9 mouse cellular contexts compared by ENCODE assay signal in the genomic region with DNA sequence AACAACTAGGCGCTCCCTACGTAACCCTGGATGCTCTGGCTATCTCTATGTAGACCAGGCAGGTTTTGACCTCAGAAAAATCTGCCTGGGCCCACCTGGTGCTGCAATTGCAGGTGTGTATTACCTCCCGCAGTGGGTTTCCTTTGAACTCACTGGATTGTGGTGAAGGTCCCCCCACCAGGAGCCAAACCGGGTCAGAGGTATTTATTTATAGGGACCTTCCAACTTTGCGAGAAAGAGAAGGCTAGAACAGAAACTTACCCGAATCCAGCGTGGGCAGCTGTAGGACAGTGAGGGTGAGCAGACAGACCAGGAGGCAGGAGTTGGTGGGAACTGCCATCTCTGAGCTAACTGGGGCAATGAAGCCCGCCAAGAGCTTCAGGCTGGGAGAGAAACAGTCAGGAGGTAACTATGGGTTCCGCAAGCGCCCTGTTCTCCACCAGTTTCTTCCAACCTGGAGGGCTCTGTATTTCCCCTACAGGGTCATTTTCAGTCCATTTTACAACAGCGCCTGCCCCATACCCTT. TPM values are rescaled to one million over a fixed set of nuclear protein-coding genes. Genes with fewer than 3 reads are reported as not detected.
DNase-seq lines count a peak whose midpoint lies in the region; ATAC-seq and TF ChIP-seq lines count a peak whose summit lies in the region.
"Had no signal": no experiment of that assay in that cellular context is flagged by ENCODE, and none has a peak within 500 bp of the region (broad histone marks: within the 10 kb centered on the region; RNA-seq: fewer than 3 reads in every experiment).

No protein-coding gene starts in this region.

- H3K36me3 ChIP-seq in kidney, embryonic 15.5 days, result no peaks in the 10 kb centered on the region
- H3K36me3 ChIP-seq in hindbrain, embryonic 14.5 days (replicated peaks; ENCODE audit: control insufficient read depth, insufficient read depth), result no peaks in the 10 kb centered on the region
- no peaks in the 10 kb centered on the region for H3K36me3 ChIP-seq in midbrain, embryonic 14.5 days (ENCODE audit: control insufficient read depth, insufficient read depth, low read length)

- no peak for TF ChIP-seq CTCF in cortical plate, adult 2 months (IDR thresholded peaks at IDR 0.05; ENCODE audit: extremely low read depth, insufficient read depth, low read length)

- H3K4me3 ChIP-seq in kidney, embryonic 15.5 days (replicated peaks), result peak overlapping the region; percentile 62
- peak overlapping the region; percentile 68; the same call in 1 of the 2 replicates for H3K4me3 ChIP-seq in cortical plate, adult 2 months (ENCODE audit: insufficient read depth, low read length)
- H3K4me3 ChIP-seq in hindbrain, embryonic 14.5 days (replicated peaks; ENCODE audit: low read length), result peak overlapping the region; percentile 55
- peak overlapping the region; percentile 45 for H3K4me3 ChIP-seq in midbrain, embryonic 14.5 days (replicated peaks; ENCODE audit: low read depth, low read length)

- TF ChIP-seq POLR2A in cortical plate, adult 2 months (IDR thresholded peaks at IDR 0.05; ENCODE audit: extremely low read depth, insufficient read depth, low read length), result no peak

- H3K4me1 ChIP-seq in kidney, embryonic 15.5 days, result peaks cover 27% of the 10 kb centered on the region
- no peaks in the 10 kb centered on the region; the same call in 1 of the 2 replicates for H3K4me1 ChIP-seq in cortical plate, adult 2 months (ENCODE audit: control insufficient read depth, insufficient read depth, low read length)
- H3K4me1 ChIP-seq in hindbrain, embryonic 14.5 days (replicated peaks; ENCODE audit: control insufficient read depth, insufficient read depth, low read length), result peaks cover 18% of the 10 kb centered on the region
- peaks cover 11% of the 10 kb centered on the region for H3K4me1 ChIP-seq in midbrain, embryonic 14.5 days (ENCODE audit: control insufficient read depth, insufficient read depth, low read length)

- no peak overlapping the region for H3K27ac ChIP-seq in kidney, embryonic 15.5 days
- no peak overlapping the region for H3K27ac ChIP-seq in cortical plate, adult 2 months (ENCODE audit: insufficient read depth, low read length)
- H3K27ac ChIP-seq in hindbrain, embryonic 14.5 days, result no peak overlapping the region
- H3K27ac ChIP-seq in midbrain, embryonic 14.5 days (replicated peaks; ENCODE audit: low read depth, low read length), result no peak overlapping the region

- no peak for DNase-seq in kidney, adult 8-10 months
- DNase-seq in hindbrain, embryonic 14.5 days (ENCODE audit: low spot score), result no peak
- peak; percentile 29 for DNase-seq in midbrain, embryonic 14.5 days
- no peak for DNase-seq in layer of hippocampus, adult 9-11 months
- DNase-seq in layer of hippocampus, postnatal 10 days (ENCODE audit: low spot score in 2 of 2), result no peak
- DNase-seq in cerebellum, adult 11 months, result no peak

- H3K9ac ChIP-seq in kidney, embryonic 15.5 days, result peak overlapping the region; percentile 50
- H3K9ac ChIP-seq in hindbrain, embryonic 14.5 days, result peak overlapping the region; percentile 60
- H3K9ac ChIP-seq in midbrain, embryonic 14.5 days (replicated peaks; ENCODE audit: low read length), result peak overlapping the region; percentile 34

- no peaks in the 10 kb centered on the region for H3K9me3 ChIP-seq in kidney, embryonic 15.5 days (replicated peaks)
- no peaks in the 10 kb centered on the region for H3K9me3 ChIP-seq in hindbrain, embryonic 14.5 days (ENCODE audit: control insufficient read depth, low read length)
- no peaks in the 10 kb centered on the region for H3K9me3 ChIP-seq in midbrain, embryonic 14.5 days (ENCODE audit: control insufficient read depth, low read length)

- WGBS in kidney, embryonic 15.5 days, result 4% methylated on average over 11 of the region's 11 CpGs
- 2% methylated on average over 11 of the region's 11 CpGs for WGBS in hindbrain, embryonic 14.5 days
- WGBS in midbrain, embryonic 14.5 days, result 2% methylated on average over 11 of the region's 11 CpGs

- peak overlapping the region; percentile 95 for H3K4me2 ChIP-seq in kidney, embryonic 15.5 days
- peak overlapping the region; percentile 79 for H3K4me2 ChIP-seq in hindbrain, embryonic 14.5 days (replicated peaks)
- peak overlapping the region; percentile 65 for H3K4me2 ChIP-seq in midbrain, embryonic 14.5 days (ENCODE audit: low read length)

- ATAC-seq in kidney, embryonic 15.5 days (replicated peaks; ENCODE audit: low FRiP score), result peak; percentile 27
- ATAC-seq in hindbrain, embryonic 14.5 days (ENCODE audit: low FRiP score), result no peak
- no peak for ATAC-seq in midbrain, embryonic 14.5 days (ENCODE audit: low FRiP score, low TSS enrichment)

- H3K27me3 ChIP-seq in kidney, embryonic 15.5 days, result no peaks in the 10 kb centered on the region
- H3K27me3 ChIP-seq in hindbrain, embryonic 14.5 days (ENCODE audit: control insufficient read depth, insufficient read depth, low read length), result peaks cover 14% of the 10 kb centered on the region
- H3K27me3 ChIP-seq in midbrain, embryonic 14.5 days (ENCODE audit: control insufficient read depth, insufficient read depth, low read length), result peaks cover 14% of the 10 kb centered on the region; the same call in 1 of the 2 replicates

RNA-seq across cellular contexts. Expression of gene Btn1a1, which starts 0.8 kb away (rescaled TPM):
- polyA plus RNA-seq in kidney, embryonic 15.5 days (2015; fragmentation: Nextera tagmentation; extraction: Ambion mirVana), result 0.08 and 0.12 TPM in 2 replicates
- 0.04 and 0.06 TPM in 2 replicates for polyA plus RNA-seq in cortical plate, adult 2 months (2012; rRNA removed)
- 0.05 TPM in 1 of 2 replicates, not detected in the other for polyA plus RNA-seq in hindbrain, embryonic 14.5 days (2014; fragmentation: Nextera tagmentation; extraction: Ambion mirVana)
- polyA plus RNA-seq in midbrain, embryonic 14.5 days (2014; fragmentation: Nextera tagmentation; extraction: Ambion mirVana), result 0.09 TPM in 1 of 2 replicates, not detected in the other
- not detected for total RNA-seq in layer of hippocampus, postnatal 10 days (2021)
- total RNA-seq: neutrophil, adult 5-6 weeks had no signal

RNA-seq across cellular contexts. Expression of gene Btn2a2, which starts 23.8 kb away (rescaled TPM):
- polyA plus RNA-seq in kidney, embryonic 15.5 days (2015; fragmentation: Nextera tagmentation; extraction: Ambion mirVana), result 0.55 and 0.71 TPM in 2 replicates
- polyA plus RNA-seq in cortical plate, adult 2 months (2012; rRNA removed), result 0.69 and 0.95 TPM in 2 replicates
- polyA plus RNA-seq in hindbrain, embryonic 14.5 days (2014; fragmentation: Nextera tagmentation; extraction: Ambion mirVana), result 0.21 TPM in 1 of 2 replicates, not detected in the other
- not detected in 2 replicates for polyA plus RNA-seq in midbrain, embryonic 14.5 days (2014; fragmentation: Nextera tagmentation; extraction: Ambion mirVana)
- under 1 TPM; 0.53 to 0.58 TPM for total RNA-seq in layer of hippocampus, postnatal 10 days (2021)

RNA-seq across cellular contexts. Expression of gene Abt1, which starts 41.2 kb away (rescaled TPM):
- 13.5 and 13.7 TPM in 2 replicates for polyA plus RNA-seq in kidney, embryonic 15.5 days (2015; fragmentation: Nextera tagmentation; extraction: Ambion mirVana)
- 7.8 and 8.3 TPM in 2 replicates for polyA plus RNA-seq in cortical plate, adult 2 months (2012; rRNA removed)
- 8.5 and 8.9 TPM in 2 replicates for polyA plus RNA-seq in hindbrain, embryonic 14.5 days (2014; fragmentation: Nextera tagmentation; extraction: Ambion mirVana)
- polyA plus RNA-seq in midbrain, embryonic 14.5 days (2014; fragmentation: Nextera tagmentation; extraction: Ambion mirVana), result 9.3 and 9.9 TPM in 2 replicates
- 1 to 10 TPM; 7.0 to 7.5 TPM for total RNA-seq in layer of hippocampus, postnatal 10 days (2021)
